Mouse (Mus musculus) adipose tissue, adult 10 weeks (tissue): ENCODE data around the gene Vamp1. TPM values are rescaled to one million over a fixed set of nuclear protein-coding genes. Genes with fewer than 3 reads are reported as not detected.

Source experiments
- polyA plus RNA-seq: library from polyadenylated mRNA; stranded (reverse); fragments of 350-450 nt; fragmentation: Illumina TruSeq; extraction: RNeasy Lipid Tissue Mini Kit (QIAGEN cat#74804); gene quantifications from one replicate; pipeline ENCODE4 v1.2.3, GENCODE M21; 2014; ENCODE audit warnings: low read depth, low replicate concordance

Gene Vamp1
- 32.0 TPM for polyA plus RNA-seq

DNA sequence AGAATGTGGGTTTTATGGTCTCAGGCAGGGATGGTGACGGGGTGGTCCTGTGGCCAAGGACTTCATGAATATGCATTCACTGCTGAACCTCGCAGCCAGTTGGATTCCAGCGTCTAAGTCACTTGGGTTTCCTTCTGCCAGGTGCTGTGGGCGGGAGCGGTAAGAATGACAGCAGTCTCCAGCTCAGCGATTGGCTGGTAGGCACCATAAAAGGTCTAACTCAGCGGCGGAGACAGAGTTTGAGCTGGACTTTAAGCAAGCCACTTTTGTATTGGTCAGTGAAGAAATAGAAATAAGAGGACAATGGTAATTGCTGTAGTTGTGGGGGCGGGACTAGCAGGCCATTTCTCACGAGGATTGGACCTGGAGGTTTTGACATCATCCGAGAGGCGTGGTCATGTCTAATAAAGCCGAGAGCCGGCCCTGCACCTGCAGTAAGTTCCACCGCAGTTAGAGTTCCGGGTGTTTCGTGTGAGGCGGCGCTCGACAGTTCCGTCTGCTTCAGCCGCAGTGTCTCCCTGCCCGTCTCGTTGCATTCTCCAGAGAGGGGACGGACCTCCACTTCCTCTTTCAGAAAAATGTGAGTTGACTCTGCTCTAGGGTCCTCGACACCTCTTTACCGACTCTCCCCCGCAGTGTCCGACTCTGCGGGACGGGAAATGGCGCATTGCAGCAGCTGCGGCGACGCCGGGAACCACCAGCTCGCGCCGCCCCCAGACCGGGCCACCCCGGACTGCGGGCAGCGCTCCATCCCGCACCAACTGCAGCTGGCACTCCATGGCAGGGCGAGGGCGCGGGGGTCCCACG lies at the start of gene Vamp1:
Gene Vamp1, plus strand, starts transcription at position 404 of the 807 bp plus-strand sequence.

DNA sequence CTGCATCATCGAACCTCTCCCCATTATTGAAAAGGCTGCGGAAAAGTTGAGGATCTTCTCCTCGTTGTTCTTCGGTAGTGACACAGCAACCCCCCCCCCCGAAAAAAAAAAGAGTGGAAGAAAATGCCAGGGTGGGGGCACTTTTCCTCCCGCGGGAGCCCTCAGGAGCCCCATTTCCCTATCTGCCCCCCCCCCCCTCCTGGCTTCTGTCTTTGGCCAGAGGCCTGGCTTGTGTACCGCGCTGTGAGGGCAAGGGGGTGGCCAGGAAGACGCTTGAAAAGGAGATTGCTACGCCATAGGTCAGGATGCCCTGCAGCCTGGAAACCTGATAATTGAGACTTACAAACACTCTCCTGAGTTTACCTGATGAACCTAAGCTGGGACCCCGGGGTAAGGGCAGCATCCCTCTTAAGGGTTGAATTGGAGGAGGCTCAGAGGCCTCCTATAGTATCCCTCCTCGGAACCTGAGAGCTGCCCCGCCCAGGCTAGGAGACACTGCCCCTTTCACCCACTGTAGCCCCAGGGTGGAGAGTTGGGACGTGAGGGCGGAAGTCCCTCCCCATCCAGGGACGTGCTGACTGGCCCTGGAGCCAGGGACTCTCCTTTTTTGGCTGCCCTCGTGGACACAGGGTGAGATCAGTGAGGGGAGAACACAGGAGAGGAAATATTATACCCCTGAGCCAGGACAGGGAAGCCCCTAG lies 49.1 kb upstream of the Vamp1 start, which contains the start of gene Gapdh:
Gene Gapdh, minus strand, starts transcription at position 417 of the 701 bp plus-strand sequence.

DNA sequence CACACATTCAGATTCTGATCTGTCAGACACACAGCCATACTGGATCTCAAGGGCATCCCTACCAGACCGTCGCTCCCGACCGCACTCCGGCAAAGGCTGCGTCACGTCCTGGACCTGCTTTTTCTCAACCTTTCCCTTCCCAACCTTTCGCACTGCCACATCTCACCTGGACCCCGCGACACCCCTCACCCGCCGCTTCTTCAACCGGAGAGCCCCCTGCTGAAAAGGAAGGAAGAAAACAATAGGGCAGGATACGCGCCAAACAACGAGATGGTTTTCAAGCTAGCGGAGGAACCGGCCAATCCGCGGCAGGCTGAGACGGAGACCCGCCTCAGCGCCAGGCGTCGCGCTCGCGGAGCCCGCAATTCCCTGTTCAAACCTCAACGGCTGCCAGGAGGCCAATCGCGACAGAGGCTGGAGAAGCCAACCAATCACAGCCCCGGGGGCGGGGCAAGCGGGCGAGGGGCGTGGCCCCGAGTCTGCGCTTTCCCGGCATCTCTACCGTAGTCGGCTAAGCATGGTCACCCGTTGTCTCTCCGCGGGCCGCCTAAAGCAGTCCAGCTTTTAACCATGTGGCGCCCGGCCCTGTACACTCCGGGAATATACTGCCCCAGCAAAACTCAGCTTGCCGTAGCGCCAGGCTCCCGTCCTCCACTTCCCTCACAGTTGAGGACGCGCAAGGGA lies 23.9 kb upstream of the Vamp1 start, which contains the start of the genes Ncapd2 and Mrpl51:
Gene Ncapd2, minus strand, starts transcription at position 370 of the 684 bp plus-strand sequence.
Gene Mrpl51, plus strand, starts transcription at position 470 of the 684 bp plus-strand sequence.

DNA sequence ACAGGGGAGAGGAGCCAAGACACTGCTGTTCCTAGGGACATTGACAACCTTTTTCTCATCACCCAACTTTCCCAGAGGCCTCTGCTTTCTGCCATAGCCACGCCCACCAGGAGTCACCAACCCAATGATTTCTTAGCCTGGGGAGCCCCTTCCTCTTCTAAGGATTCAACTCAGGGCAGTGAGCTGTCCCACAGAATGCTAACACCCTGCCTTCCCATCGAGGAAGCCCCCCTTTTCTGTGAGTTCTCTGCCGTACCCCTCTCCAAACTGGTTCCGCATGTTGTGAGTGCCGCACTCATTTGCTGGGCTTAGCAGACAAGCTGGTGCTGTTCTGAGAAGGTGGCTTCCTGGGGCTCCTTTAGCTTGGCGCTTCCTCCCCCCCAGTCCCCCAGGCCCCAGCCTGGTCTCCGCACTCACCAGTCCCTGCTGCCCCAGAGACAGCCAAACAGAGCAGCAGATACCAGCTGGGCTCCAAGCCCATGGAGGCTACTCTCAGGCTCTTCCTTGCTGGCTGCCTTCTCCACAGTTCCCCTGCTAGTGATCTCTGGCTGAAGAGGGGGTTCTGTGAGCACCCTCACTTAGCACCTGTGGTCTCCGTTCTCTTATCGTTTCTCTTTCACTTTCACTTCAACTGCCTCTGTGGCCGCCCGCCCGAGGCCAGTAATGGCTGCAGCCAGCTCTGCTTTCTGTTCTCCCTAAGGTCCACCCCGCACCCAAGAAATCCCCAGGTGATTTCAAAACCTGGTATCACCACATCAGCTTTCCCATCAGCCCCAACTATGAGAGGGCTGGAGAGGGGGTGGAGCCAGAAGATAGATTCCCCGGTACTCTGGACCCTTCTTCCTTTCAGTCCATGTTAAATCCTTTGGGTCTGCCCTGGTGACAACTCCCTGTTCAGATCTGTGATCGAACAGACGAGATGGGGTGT lies 16.0 kb downstream of the Vamp1 start, which contains the start of gene Tapbpl:
Gene Tapbpl, minus strand, starts transcription at position 744 of the 928 bp plus-strand sequence.

DNA sequence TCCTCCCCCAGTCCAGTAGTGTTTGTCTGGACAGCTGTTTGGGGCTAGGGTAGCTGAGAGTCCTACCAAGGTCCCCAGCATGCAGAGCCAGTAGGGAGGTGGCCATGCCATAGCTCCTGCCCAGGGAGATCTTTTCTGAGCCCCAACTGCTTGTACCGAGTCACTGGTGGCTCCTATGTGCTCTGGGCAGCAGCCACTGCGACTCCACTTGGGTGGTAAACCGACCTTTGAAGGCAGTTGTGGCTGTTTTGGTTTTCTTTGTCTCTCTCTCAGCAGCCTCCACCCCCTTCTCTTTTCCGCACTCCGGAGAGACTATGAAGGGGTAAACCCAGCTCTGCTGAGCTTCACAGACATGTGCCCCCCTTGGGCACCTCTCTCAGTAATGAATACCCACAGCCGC lies 21.4 kb downstream of the Vamp1 start, which contains the start of gene Cd27:
Gene Cd27, minus strand, starts transcription at position 229 of the 400 bp plus-strand sequence.

DNA sequence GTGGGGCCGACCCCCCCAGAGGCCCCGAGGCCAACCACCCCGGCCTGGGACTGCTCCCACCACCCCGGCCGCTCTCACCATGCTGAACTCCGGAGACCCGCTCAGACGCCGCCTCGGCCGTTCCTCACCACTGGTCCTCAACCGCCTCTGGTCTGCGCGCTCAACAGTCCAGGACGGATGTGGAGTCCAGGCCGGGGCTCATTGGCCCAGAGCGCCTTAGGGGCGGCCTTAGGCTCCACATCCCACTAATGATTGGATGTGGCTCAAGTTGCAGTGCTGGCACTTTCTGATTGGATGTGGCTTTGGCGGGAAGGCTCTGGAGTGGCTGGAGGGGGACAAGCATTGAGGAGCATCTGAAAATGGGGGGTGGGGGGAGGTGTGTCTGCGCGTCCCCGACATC lies 70.5 kb downstream of the Vamp1 start, which contains the start of gene Tuba3a:
Gene Tuba3a, minus strand, starts transcription at position 153 of the 400 bp plus-strand sequence.

Other genes with a start within 250 kb of the Vamp1 start
- 2.8 TPM for gene Pianp, start 218.9 kb upstream of the Vamp1 start, polyA plus RNA-seq
- gene Zfp384, start 206.4 kb upstream of the Vamp1 start, polyA plus RNA-seq: 34.8 TPM
- gene Ing4, start 175.8 kb upstream of the Vamp1 start, polyA plus RNA-seq: 58.4 TPM
- gene Acrbp, start 165.9 kb upstream of the Vamp1 start, polyA plus RNA-seq: 28.7 TPM
- 2.3 TPM for gene Lpar5, start 147.6 kb upstream of the Vamp1 start, polyA plus RNA-seq
- gene Chd4, start 119.6 kb upstream of the Vamp1 start, polyA plus RNA-seq: 128 TPM
- 15.1 TPM for gene Nop2, start 83.6 kb upstream of the Vamp1 start, polyA plus RNA-seq
- 12.2 TPM for gene Iffo1, start 70.3 kb upstream of the Vamp1 start, polyA plus RNA-seq
- 871 TPM for gene Gapdh, start 49.1 kb upstream of the Vamp1 start, polyA plus RNA-seq
- gene Ncapd2, start 23.9 kb upstream of the Vamp1 start, polyA plus RNA-seq: 10.9 TPM
- gene Mrpl51, start 23.8 kb upstream of the Vamp1 start, polyA plus RNA-seq: 122 TPM
- gene Tapbpl, start 16.3 kb downstream of the Vamp1 start, polyA plus RNA-seq: 22.8 TPM
- 1.2 TPM for gene Cd27, start 21.5 kb downstream of the Vamp1 start, polyA plus RNA-seq
- gene Tuba3a, start 70.5 kb downstream of the Vamp1 start, polyA plus RNA-seq: 21.6 TPM
- 65.7 TPM for gene Ltbr, start 98.3 kb downstream of the Vamp1 start, polyA plus RNA-seq
- gene Scnn1a, start 105.1 kb downstream of the Vamp1 start, polyA plus RNA-seq: 35.9 TPM
- gene Tnfrsf1a, start 133.8 kb downstream of the Vamp1 start, polyA plus RNA-seq: 99.5 TPM
- gene Plekhg6, start 165.2 kb downstream of the Vamp1 start, polyA plus RNA-seq: 1.9 TPM